Mouse (Mus musculus) layer of hippocampus, postnatal 10 days (tissue): ENCODE measurements around the gene Aco1. TPM values are rescaled to one million over a fixed set of nuclear protein-coding genes. Genes with fewer than 3 reads are reported as not detected.

Experiments used
- DNase-seq, 2 experiments: peaks; one replicate each; pipeline ENCODE4 v3.0.0; 2021; ENCODE audit warnings: low spot score in 2 of 2
- total RNA-seq, 2 experiments: library from RNA; stranded (reverse); gene quantifications; 2 replicates each; pipeline ENCODE4 v1.2.3; 2021

Aco1 gene
- total RNA-seq, 2 experiments from 2014 or later: 47.6 to 48.1 TPM

GRCm38 (mm10) chr4:40207701-40208100, 64.8 kb downstream of the Aco1 start:
- DNase-seq: no peak

DNA sequence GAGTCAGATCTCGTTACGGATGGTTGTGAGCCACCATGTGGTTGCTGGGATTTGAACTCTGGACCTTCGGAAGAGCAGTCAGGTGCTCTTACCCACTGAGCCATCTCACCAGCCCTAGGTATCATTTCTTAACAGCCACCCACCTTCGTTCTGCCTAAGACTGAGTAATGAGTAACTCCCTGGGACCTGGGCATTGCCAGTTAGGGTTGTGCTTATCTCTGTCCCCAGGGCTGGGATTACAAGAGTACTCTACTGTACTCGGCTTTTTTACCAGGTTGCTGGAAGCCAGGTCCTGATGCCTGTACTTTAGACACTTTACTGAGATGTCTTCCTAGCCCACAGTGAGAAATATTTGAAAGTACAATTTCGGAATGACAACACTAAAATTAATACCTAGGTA, 69.3 kb downstream of the Aco1 start:
- DNase-seq: no peak

GRCm38 (mm10) chr4:40217910-40218309, 75.0 kb downstream of the Aco1 start:
- DNase-seq: no peak

GRCm38 (mm10) chr4:40218382-40218781, 75.5 kb downstream of the Aco1 start:
- DNase-seq: peak in 1 of 2 experiments; percentile 23

DNA sequence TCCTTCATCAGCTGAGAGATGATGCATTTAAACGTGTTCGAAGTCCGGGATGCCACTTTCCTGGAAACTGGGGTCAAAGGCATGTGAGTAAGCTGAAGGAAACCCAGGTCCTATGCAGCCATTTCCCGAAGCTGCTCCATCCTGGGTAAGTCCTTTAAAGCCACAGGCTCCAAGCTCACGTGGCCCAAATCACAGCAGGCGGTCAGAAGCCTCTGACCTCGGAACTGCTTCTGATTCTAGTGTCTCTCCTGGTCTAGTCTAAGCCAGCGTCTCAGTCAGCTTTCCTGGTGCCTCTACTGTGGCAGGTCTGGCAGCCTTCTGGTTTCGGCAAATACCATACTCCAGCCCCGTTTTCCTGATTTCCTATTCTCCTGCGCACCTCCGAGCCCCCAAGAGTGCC, 77.6 kb downstream of the Aco1 start:
- no peak for DNase-seq

DNA sequence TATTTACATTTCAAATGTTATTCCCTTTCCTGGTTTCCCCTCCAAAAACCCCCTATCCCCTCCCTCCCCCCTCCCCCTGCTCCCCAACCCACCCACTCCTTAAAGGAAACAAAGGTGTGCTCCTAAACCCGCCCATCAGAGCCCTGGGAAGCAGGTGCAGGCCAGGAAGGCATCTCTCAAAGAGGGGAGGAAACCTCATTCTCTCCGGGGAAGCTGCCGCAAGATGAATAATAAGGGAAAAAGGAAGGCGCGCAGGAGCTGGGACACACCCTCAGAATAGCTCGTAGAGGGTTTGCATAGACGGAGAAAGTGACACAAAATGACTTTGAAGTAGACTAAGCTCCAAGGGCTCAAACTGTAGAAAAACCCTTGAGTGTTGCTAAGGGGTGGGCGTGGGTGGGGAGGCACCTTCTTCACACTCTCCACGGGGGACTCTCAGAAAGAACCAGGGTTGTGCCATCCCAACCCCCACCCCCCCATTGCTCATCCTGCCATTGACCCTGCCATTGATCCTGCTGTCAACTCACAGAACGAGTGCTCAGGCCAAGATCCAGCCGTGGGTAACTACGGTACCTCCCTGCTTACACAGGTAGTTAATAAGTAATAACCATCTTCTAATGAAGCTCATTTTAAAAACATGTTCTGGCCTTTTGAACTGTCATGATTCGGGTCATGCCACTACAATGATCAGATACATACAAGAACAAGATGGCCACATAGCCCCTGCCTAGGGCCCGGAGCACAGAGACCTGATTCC, 78.3 kb downstream of the Aco1 start:
- no peak for DNase-seq

DNA sequence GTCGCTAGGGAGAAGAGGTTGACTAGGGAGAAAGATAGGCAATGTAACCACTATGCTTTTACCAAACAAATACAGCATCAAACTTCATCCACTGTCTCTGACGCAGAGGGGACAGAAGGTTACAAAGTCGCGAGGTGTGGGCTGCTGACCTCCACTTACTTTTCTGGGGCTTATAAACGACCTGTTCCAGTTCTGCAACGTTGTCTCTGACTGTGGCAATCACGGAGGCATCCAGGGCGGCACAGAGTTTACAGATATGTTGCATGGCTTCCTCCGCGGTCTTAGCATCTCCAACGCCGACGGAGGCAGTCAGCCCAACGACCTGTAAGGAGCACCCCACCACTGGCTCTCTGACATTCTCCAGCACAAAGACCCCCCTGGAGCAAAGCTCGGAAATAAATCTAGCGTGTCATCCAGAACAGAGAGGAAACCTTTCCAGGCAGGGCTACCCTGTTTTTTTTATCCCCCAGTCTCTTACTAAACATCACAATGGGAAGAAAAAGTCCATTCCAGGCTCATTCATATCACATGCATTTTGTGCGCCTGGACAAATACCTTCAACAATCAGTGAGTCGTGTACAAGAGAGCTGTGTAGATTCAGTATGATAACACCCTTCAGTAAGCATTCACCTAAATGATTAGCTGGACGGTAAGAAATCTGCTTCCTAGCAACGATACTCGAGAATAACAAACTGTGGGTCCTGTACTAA, 79.2 kb downstream of the Aco1 start:
- no peak for DNase-seq

DNA sequence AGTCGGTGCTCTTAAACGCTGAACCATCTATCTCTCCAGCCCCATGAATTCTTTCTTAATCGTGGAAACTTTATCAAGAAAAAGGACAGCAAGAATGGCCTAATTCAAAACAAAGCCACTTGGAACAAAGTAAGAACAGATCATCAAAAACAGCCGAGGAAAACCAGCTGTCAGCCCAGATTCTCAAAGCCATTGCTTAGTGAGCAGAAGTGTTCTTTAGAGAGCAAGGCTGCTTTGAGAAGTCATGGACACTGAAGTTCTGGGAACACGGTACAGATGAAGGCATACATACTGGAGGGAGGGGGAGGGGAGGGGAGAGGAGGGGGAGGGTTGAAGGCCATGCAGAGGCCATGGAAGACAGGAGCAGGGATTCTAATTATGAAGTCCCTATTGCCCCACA, 83.2 kb downstream of the Aco1 start:
- DNase-seq: no peak

DNA sequence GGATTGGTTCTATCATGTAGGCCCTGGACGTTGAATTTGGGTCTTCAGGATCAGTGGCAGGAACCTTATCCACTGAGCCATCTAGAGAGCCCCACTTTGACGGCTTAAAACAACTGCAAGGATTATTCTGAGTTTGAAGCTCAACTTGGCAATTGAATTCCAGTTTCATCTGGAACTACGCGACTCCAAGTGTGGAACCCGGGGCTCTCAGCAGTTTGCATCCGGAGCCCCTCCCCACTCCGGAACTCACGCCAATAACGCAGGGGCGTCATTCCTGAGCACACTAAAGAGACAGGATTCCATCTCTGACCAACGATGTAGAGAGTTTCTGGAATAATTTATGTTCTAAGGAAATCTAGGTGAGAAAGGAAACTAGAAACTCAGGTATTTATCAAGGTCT, 84.2 kb downstream of the Aco1 start:
- no peak for DNase-seq

GRCm38 (mm10) chr4:40227886-40228285, 85.0 kb downstream of the Aco1 start:
- no peak for DNase-seq

- DNase-seq: no peak
These were observed 86.8 kb downstream of the Aco1 start for GRCm38 (mm10) chr4:40229723-40230122.

DNA sequence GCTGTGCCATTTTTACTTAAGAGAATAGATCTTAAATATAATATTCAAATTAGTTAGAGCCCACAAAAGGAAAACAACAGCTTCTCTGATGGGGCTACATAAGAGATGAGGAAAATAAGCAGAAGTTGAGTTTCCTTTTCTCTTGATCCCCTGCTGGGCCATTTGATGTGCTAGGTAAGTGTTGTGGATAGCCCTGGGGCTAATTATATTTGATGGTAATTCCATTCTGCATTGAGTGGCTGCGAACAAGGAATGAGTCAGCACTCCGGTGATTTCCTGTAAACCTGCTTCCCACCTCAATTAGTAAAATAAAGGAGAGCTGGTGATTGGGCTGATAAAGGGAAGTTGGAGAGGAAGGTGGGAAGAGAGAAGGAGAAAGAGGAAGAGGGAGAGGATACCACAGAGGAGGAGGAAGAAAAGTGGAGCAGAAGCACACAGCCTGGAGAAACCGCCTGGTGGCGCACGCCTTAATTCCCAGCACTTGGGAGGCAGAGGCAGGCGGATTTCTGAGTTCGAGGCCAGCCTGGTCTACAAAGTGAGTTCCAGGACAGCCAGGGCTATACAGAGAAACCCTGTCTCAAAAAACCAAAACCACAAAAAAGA, 90.3 kb downstream of the Aco1 start:
- no peak for DNase-seq

- no peak for DNase-seq
These were observed 91.4 kb downstream of the Aco1 start for GRCm38 (mm10) chr4:40234256-40234655.

- DNase-seq: no peak
These were observed 93.9 kb downstream of the Aco1 start for GRCm38 (mm10) chr4:40236829-40237228.

GRCm38 (mm10) chr4:40238483-40239408, 95.9 kb downstream of the Aco1 start:
- DNase-seq: peak; percentile 15 to 35

GRCm38 (mm10) chr4:40239409-40240271, 96.8 kb downstream of the Aco1 start, which contains the start of gene Ddx58:
TSS of gene Ddx58 (minus strand) at chr4:40239828.
- peak; percentile 17 to 25 for DNase-seq

DNA sequence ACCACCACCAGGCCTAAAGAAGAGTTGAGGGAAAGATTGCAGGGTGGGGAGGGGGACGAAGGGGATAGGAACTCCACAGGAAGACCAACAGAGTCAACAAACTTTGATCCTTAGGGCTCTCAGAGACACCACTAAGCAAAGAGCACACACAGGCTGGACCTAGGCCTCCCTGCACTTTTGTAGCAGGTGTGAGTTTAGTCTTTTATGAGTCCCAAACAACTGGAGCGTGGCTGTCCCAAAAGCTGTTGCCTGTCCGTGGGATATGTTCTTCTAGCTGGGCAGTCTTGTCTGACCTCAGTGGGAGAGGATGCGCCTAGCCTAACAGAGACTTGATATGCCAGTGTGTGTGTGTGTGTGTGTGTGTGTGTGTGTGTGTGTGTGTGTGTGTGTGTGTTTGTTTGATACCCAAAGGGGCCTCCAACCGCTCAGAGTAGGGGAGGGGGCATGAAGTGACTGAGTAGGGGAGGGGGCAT, 97.4 kb downstream of the Aco1 start:
- DNase-seq: no peak

DNA sequence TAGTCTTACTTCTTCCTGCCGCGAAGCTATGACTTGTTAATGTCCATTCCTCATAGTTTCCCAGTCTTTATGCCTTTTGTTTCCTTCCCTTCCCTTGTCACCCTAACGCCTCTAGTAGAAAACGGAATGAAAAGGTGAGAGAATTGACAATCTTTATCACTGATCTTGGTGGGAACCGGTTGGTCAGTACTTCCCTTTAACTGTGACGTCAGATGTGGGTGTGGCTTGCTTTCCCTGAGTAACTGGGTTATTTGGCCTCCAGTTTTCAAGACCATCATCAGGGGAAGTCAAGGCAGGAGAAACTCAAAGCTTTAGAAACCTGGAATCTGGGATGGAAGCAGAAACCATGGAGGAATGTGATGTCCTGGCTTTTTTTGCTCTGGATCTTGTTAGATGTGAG, 99.0 kb downstream of the Aco1 start:
- no peak for DNase-seq

DNA sequence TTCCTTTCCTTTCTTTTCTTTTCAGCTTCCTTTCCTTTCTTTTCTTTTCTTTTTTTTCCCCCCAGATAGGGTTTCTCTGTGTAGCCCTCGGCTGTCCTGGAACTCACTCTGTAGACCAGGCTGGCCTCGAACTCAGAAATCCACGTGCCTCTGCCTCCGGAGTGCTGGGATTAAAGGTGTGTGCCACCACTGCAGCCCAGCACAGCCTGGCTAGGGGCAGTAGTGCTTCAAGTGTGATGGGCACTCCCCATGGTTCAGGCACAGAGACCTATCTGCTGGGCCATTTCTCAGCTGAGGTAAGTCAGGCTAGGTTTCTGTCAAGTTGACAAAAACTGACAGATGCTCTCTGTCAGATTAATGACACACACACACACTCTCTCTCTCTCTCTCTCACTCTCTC, 100.1 kb downstream of the Aco1 start:
- DNase-seq: no peak

GRCm38 (mm10) chr4:40244035-40244434, 101.2 kb downstream of the Aco1 start:
- DNase-seq: no peak
